Mouse (Mus musculus): ENCODE measurements around the gene F2rl2.

The F2rl2 gene

DNA sequence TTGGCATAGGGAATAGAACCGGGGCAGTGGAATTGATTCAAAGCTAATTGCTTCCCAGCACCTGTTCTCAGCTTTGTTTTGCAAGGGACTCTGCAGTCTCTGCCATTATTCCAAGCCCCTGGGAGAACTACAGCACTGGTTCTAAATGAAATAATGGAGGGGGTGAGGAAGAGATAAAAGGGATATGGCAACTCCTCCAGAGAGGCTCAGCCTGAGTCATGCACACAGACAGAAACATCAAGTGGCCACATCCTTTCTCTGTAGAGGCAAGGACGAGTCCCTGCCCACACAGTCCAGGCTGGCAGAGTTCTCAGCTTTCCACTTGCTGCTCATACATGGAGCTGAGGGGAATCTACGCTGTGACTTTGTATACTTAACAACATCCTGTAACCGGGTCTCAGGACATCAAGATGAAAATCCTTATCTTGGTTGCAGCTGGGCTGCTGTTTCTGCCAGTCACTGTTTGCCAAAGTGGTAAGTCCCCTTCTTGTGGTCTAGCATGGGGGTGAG lies at the start of gene F2rl2:
TSS of gene F2rl2 (plus strand) at position 200 of the 510 bp plus-strand sequence.
- DNase-seq: no peak

DNA sequence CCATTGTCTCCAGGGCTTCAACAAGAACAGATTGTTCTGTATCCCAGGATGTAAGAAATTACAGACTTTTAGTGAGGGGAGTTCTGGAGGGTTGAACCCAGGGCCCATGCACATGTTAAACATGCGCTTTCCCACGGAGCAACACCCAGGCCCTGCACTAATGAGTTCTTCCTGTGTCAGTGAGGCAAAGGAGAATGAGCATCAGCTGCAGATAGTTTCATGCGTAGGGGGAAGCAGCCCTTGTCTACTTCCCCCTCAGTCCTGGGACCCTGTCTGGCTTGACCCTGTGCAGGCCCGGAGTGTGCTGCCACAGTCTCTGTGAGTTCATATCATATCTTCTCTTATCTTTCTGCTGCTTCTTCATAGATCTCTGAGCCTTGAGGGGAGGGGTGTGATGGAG lies 49.4 kb upstream of the F2rl2 start:
- DNase-seq: no peak

DNA sequence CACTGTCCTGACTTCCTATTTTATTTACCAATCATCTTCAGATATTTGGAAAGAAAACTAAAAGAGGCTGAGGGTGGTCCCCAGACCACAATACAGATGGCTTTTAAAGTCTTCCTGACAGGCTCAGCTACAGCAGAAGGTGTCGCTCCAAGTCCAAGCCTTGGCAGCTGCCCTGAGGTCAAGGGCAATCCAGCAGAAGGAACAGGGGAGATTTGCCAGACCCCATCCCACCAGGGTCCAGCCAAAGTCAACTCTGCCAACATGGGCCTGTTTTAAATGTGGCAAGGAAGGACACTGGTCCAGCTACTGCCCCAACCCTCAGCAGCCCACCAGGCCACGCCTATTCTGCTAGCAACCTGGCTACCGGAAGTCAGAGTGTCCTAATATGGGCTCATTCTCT lies 46.7 kb upstream of the F2rl2 start:
- DNase-seq: no peak

DNA sequence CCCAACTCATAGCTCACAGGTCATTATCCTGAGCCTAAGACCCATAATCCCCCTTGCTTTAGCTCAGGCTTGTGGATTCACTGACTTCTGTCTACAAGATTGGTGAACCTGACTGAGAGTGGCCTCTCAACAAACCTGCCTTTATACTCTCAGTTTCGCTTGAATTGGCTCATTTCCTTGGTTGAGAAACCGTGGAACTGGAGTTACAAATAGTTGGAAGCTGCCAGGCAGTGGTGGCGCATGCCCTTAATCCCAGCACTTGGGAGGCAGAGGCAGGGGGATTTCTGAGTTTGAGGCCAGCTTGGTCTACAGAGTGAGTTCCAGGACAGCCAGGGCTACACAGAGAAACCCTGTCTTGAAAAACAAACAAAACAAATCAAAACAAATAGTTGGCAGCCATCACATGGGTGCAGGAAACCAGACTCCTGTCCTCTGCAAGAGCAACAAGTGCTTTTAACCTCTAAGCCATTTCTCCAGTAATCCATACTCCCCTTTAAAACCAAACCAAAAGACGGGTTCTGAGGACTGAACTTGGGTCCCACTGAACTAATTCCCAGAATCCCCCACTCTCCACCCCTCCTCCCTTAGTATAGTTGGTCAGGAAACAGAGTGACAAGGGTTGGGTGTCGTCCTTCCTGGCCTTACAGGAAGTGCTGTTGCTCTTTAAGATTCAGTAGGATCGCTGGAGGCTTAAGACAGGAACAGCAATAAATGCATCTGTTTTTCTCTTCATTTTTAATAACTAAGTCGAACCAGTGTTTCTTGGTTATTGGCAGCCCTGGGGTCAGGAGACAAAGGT lies 44.6 kb upstream of the F2rl2 start:
- DNase-seq: no peak

DNA sequence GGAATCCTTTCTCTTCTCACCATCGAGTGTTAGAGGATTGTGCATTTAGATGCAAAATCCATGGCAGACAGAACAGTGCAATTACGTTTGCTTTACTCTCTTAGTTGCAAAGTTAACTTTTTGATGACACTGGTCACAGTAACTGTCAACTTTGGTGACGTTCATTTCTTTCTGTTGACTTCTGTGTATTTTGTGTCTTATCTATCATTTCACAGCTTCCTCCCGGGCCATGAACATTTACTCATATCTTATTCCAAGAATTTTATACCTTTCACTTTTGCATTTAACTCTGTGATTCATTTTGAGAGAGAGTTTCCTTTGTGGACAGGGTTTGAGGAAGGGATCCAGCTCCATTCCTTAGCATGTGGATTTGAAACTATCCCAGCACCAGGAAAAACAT lies 43.0 kb upstream of the F2rl2 start:
- DNase-seq: no peak

DNA sequence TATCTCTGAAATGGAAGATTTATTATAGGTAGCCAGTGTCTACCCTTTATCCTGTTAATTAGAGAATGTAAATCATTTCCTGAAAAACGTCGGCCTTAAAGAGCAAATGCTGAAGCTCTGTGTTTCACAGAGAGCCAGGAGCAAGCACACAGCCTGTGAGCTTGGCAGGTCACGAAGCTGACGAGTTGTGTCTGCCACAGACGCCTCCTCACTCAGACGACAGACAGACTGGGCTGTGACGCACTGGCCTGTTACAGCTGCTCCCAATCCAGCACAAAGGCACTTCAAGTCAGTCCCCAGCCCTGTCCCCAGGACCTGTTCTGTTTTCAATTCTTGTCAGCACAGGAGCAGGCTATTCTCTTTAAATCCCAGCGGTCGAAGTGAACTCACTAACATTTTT lies 41.4 kb upstream of the F2rl2 start:
- DNase-seq: no peak

DNA sequence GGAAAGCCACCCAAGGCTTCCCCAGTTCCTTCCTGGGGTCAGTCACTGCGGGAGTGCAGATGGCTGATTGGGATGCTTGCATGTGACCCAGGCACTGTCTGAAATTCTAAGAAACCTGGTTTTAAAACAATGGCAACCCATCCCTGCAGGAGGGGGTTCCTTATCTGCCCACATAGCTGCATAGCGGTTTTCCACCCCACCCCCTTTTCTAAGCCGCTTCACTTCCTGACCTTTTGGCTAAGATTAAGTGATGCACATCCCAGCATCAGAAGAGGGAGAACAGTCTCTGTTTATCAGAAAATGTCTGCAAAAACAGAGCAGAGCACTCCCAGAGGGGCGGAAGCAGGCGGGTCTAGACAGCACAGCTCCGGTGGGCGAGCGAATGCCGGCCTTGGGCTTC lies 39.5 kb upstream of the F2rl2 start:
- DNase-seq: no peak

DNA sequence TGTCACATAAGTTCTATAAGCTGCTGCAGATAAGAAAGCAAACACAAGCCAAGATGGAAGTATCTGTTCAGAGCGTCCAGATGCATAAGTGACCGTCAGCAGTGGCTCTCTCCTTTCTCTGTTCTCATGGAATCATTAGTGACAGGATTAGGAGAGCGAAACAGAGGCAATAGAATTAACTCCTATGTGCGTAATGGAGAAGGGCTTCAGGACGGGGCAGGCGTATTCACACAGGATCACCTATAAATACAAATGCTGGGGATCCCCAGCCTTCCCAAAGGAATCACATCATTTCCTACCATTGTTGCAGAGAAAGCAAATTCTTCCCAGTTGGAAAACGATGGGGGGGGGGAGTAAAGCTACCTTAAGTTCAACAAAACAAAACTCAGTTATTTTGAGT lies 37.2 kb upstream of the F2rl2 start:
- no peak for DNase-seq

DNA sequence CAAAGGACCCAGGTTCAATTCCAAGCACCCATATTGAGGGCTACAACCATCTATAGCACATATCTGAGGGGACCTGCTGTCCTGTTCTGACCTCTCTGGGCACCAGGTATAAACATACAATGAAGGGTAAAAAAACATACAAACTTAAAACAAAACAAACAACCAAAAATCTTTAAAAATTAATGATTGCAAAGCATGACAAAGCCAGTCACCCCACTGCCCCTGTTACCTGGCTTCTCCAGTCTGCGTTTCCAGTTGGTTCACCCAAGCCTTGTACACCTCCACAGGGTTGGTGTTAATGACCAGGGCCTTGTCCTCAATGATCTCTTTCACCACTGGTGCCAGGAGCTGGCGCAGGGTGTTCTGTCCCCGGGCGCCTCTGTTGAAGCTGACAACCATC lies 32.8 kb upstream of the F2rl2 start:
- no peak for DNase-seq

DNA sequence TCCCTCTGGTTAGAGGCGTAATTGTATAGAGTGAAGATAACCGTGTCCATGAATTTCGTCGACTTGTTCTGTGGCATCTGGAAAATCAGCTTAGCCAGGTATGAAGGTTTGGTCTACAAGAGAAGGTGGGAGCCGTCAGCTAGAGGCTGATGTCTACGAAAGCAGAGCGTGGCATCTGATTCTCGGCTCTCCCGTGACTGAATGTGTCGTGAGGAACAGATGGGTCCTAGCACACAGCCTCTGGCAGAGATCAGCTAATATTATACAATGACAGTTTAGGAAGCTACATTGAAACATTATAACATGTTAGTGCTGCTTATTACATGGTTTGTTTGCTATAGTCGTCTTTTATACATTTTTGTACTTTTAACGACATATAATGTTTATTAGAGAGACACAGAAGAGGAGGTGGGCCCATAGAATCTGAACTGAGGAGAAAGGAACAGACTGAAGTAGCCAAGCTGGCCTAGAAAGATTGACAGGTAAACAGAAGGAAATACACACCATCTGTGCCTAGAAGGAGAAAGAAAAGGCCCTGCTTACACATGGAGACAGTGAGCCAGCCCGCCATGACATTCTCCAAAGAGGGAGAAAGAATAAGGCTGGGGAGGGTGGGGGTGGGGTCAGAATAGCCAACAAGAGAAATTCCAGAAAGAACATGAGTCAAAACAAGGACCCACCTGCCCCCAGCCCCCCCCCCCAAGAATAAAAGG lies 30.9 kb upstream of the F2rl2 start:
- no peak for DNase-seq

DNA sequence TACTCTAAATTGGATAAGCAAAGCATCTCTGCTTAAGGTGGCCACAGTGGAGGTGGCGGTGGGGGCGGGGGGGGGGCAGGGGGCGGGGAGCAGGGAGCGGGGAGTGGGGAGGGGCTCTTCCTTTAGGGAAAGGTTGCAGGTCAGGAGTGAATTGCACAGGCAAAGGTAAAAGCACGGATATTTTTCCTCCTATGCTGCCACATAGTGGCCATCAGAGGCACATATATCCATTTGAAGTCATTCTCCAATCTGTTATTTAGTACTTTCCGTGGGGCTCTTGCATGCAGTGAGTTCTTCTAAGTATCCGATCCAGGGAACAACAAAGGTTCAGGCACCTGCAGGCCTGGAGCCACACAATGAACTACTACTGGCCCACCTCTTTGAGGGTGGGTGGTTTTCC lies 29.4 kb upstream of the F2rl2 start:
- no peak for DNase-seq

DNA sequence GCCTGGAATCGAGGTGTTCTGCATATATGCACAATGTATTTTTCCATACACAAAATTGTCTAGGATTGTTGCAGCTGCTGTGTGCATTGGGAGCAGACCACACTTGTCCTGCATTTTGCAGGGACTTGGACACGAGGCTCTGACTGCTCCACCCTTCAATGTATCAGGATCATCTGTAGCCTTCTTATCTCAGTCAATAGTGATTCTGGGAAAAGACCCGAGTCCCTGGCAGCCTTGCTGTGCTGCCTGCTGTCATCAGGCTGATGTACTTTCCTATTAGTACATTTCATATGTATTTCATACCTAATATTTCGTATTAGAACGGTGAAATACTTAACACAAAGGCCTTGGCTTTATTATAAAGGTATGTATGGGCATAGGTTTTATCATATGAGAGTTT lies 26.1 kb upstream of the F2rl2 start:
- no peak for DNase-seq

DNA sequence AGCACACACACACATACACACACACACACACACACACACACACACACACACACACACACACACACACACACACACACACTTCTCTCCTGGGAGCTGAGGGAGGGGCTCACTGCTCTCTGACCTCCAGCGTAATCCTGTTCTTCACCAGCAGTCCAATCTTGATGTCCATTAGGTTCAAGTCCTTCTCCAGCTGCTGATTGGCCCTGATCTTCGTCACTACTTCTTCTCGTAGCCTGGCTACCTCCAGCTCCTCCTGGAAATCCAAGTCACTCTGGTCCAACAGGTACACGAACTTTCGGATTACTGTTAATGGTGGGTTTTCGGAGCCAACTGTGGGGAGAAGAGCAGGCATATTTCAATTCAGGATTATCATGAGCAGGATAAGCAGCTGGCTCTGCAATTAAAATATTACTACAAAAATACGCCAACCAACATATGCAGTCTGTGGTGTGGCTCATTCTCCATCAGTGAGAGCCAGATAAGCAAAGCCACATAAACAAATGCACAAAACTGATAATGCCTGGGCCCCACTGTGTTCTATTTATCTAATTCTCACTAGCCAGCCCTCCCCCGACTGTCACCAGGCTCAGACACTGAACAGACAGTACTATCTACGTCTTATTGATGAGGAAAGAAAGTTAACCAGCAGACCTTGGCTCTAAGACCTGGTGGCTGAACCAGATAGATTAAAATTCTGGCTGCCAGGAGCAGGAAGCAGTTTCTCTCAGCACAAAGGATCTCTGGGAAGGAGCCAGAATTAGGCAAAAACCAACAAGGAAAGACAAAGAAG lies 25.4 kb upstream of the F2rl2 start:
- no peak for DNase-seq

DNA sequence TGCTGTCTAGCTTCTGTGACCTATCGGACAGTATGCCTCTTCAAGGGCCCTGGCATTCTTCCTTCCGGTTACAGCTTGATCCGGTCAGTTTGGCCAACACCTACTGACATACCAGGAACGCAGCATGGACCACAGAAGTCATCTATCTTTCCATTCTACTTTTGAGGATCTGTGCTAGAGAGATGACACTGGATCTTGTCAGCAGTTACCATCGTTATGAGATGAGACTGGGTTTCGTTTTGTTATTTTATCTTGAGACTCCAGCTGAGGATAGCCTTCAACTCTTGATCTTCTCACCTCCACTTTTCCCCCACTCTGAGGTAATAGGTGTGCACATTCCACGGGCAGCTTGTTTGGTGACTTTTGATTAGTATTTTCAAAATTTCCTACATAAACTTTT lies 24.3 kb upstream of the F2rl2 start:
- DNase-seq: no peak

DNA sequence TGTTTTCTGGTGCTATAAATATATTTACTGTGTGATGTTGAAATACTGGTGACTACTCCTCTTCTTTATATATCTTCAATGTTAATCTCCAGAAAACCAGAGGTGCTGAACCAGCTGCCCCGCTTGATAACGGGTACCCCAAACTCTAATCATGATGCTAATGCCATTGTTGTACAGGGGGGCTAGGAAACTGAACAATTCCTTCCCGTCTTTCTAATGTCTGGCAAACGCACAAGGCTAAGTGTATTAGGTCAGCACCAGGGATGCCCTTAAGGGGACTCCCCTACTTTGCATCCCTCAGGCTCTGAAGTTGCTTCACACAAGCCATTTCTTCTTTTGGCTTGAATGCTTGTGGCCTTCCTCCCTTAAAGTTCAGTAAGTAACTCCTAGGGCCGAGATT lies 17.6 kb upstream of the F2rl2 start:
- no peak for DNase-seq

DNA sequence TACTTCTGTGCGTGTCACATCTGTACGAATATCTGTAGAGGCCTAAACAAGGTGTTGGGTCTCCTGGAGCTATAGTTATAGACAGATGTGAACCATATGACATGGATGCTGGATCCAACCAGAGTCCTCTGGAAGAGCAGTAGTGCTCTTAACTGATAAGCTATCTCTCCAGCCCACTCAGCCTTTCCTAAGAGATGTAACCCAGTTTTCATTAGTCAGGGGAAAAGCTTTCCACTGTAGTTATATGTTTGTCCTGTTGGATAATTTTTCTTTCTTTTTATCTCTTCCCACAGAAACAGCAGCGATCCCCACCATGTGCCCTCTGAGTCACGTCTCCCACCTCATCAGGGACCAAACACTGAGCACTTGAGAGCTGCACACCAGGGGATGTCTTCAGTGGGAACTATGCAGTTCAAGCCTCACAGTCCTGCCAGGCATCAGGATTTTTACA lies 17.1 kb upstream of the F2rl2 start:
- DNase-seq: no peak

DNA sequence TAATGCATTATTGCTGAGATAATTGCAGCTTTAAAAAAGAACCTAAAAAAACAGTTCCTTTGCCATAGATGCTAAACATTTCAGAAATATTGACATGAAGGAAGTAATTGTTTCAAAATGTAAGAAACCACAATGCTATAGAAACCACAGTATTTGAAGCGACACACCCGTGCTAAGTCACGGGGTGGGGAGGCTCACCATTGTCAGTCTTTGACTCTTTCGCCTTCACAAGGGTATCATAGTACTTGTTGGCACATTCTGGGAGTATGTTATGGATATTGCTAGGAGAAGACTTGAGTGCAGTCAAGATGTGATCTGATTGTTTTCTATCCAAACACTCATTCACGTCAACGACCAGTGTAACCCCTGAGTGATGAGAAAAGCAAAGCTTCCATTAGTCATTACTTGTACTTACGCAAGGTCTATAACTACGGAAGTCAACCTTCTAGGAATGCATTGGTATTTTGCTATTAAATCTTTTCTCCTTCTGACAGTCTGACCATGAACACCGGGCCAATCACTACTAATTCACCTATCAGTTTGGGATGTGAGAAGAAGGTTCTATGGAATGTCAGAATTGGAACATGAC lies 11.9 kb upstream of the F2rl2 start:
- no peak for DNase-seq

DNA sequence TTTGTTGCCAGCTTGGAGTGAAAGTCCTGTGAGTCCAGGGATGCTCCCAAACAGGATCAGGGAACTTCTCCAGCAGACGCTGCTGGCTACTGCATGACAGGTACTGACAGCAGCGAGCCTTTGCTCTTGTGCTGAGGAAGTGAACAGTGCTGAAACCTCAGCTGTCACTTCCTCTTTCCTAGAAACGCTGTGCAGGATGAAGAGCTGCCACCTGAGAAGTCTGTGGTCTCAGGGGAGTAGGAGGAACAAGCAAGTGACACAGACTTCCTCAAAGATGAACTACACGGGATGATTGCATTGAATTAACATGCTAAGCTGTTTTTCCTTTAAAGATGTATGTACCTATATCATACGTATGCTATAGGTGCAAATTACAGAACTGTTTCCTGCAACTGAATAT lies 10.9 kb upstream of the F2rl2 start:
- DNase-seq: no peak

DNA sequence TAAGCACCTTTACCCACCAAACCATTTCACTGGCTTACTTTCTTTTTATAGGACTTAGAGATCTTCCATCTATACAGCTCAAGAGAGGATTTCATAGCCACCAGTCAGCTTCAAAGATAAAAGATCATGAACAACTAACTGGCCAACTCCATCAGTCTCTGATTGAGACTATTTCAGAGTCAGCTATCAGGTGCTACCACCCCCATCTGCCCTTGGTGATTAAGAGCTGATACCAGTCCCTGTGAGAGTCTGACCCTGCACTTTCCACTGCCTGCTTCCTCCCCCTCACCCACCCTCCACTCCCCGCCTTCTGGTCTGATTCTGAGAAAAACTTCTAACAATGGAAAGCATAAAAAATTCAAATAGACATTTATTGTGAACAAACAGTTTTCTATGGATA lies 8.1 kb upstream of the F2rl2 start:
- DNase-seq: no peak

DNA sequence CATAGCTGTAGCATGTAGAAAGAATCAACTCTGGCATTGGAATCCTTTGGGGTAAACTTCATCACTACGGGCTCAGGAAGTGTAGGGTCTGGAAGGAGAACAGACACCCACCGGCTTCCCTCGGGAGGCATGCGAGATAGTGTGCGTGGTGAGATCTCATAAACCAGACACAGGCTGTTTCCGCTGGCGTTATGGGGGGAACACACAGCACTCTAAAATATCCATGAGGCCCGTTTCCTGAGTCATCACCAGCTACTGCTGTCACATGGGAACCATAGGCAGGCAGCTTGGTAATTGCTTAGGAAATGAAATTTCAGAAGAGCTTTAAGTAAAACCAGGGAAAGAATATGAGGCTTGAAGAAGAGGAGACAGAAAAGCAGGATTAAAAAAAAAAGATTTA lies 4.5 kb upstream of the F2rl2 start:
- no peak for DNase-seq

DNA sequence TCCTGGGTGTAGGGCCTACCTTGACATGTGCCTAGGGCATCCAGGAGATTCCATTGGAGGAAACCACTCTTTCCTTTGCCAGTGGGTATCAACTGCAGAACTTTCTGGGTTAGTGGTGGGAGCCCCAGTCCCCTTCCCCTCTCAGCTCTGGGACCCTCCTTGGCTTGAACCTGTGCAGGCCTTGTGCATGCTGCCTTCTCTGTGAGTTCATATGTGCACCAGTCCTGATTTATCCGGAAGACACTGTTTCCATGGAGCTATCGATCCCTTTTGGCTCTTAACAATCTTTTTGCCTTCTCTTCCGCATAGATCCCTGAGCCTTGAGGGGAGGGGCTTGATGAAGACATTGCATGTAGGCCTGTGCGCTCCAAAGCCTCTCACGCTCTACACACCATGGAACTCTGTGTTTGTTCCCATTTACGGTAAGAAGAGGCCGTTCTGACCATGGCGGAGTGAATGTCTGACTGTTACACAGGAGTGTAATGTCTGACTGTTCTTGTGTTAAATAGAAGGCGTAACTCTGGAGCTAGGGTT lies 466 bp upstream of the F2rl2 start:
- no peak for DNase-seq

DNA sequence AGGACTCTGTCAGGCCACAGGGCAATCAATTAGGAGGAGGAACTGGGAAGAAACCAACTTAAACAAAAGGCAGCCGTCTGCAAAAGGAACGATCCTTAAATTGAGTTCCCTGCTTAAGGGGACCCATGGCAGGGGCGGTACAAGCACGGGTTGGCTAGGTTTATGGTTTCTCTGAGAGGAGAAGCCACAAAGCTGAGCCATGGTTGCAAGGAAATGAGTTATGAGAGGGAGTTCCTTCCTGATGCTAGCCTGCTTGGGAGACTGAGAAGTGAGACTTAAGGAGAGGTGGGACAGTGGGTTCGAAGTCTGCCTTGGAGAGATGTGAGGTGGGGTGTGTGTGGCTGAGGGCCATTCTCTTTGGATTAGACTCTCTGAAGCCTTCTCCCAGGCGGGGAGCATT lies 1.2 kb downstream of the F2rl2 start:
- DNase-seq: no peak

DNA sequence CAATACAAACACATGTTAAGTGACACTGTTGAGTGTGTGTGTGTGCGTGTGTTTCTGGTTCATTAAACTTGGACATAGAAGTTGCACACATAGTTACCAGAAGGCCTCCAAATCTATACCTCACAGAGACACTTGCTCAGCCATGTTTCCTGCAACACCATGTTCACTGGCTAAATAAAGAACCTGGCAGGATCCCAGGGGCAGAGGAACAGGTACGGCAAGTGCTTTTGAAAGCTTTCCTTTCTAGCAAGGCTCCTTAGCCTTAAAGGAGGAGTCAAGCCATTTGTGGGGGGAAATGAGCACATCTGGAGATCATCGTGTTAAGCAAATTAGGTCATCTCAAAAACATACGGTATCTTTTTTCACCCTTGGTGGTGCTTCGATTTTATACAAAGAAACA lies 6.7 kb downstream of the F2rl2 start:
- no peak for DNase-seq
